Mouse (Mus musculus): ENCODE measurements at regions not wholly inside any gene's neighbourhood (a gene's known extent, or its start where the extent isn't known, plus 50 kb on each side); places are given as distances from the start of the nearest gene placed in this dataset.

- DNase-seq: no peak
- Histone ChIP-seq H3K4me1 (ENCODE audit: control insufficient read depth, insufficient read depth, low read length) (peaks cover 5% of the 10 kb centered on the region), H3K4me3 (replicated peaks; ENCODE audit: extremely low read depth, low read depth, low read length) (no peak overlapping the region)
- WGBS: 69% methylated on average over 7 of the region's 7 CpGs
- no peak for TF ChIP-seq POLR2A (IDR thresholded peaks at IDR 0.05; ENCODE audit: borderline replicate concordance, extremely low read depth, low read depth, low read length)
Measured at GRCm38 (mm10) chr6:91616541-91616940, 67.3 kb upstream of the Slc6a6 start.

DNA sequence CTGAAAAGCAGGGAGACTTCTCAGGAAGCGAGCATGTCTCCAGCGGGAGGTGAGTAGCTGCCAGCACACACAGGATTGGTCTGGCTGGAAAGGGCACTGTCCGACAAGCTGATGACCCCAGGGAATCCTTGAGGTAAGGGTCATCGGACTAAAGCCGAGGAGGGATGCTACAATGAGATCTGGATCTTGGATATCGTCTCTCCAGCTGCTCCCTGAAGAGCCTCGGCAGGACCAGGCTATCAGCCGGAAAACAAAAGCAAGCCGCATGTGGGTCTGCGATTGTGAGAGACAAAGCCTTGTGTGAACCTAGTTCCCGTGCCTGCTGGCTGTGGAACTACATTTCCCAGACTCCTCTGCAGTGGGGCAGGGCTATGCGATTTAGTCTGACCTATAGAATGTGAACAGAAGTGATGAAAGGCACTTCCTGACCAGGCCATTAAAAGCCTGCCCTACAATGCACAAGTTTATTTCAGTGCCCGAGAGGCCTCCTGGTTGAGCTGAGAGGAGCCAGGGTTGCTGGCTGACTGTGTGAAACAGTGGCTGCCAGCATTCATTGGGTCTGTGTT lies 66.7 kb upstream of the Slc6a6 start:
- H3K4me3 ChIP-seq (replicated peaks; ENCODE audit: extremely low read depth, low read depth, low read length): no peak overlapping the region
- peak; percentile 29 for DNase-seq

GRCm38 (mm10) chr6:91617685-91618084 lies 66.2 kb upstream of the Slc6a6 start:
- TF ChIP-seq POLR2A (IDR thresholded peaks at IDR 0.05; ENCODE audit: borderline replicate concordance, extremely low read depth, low read depth, low read length): no peak
- TF ChIP-seq CTCF (IDR thresholded peaks at IDR 0.05; ENCODE audit: insufficient read depth, low read length): no peak
- DNase-seq: no peak
- 71% methylated on average over 10 of the region's 10 CpGs for WGBS
- H3K4me3 ChIP-seq (replicated peaks; ENCODE audit: extremely low read depth, low read depth, low read length): no peak overlapping the region
- peaks cover 5% of the 10 kb centered on the region for H3K4me1 ChIP-seq (ENCODE audit: control insufficient read depth, insufficient read depth, low read length)

More for the DNA sequence above, 66.7 kb upstream of the Slc6a6 start:
- H3K4me1 ChIP-seq (ENCODE audit: control insufficient read depth, insufficient read depth, low read length): peaks cover 5% of the 10 kb centered on the region
- TF ChIP-seq CTCF (IDR thresholded peaks at IDR 0.05; ENCODE audit: insufficient read depth, low read length) (no peak), POLR2A (IDR thresholded peaks at IDR 0.05; ENCODE audit: borderline replicate concordance, extremely low read depth, low read depth, low read length) (0 out of 2 replicates have a peak, but pooled peaks have one; percentile 29)
- 9% methylated on average over 13 of the region's 13 CpGs for WGBS

DNA sequence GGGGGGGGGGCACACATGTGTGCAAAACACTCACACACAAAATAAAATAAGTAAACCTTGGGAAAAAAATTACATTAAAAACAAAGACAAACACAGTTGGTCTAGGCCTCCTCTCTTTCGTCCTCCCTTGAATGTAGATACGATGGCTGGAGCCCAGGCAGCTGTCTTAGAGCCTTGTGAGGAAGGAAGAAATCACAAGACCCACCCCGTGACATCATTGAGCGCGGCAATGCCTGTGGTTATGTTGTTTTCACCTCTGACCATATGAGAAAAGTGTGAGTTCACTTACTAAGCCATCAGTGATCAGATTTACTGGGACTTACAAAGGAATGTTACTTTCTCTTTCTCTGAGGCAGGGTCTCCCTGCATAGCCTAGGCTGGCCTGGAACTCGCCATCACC lies 64.8 kb upstream of the Slc6a6 start:
- no peak for TF ChIP-seq POLR2A (IDR thresholded peaks at IDR 0.05; ENCODE audit: borderline replicate concordance, extremely low read depth, low read depth, low read length)
- no peak for TF ChIP-seq CTCF (IDR thresholded peaks at IDR 0.05; ENCODE audit: insufficient read depth, low read length)

GRCm38 (mm10) chr6:91619735-91620732 lies 63.8 kb upstream of the Slc6a6 start:
- peaks cover 5% of the 10 kb centered on the region for H3K4me1 ChIP-seq (ENCODE audit: control insufficient read depth, insufficient read depth, low read length)
- TF ChIP-seq POLR2A (IDR thresholded peaks at IDR 0.05; ENCODE audit: borderline replicate concordance, extremely low read depth, low read depth, low read length) (no peak), CTCF (IDR thresholded peaks at IDR 0.05; ENCODE audit: insufficient read depth, low read length) (no peak)
- WGBS: 81% methylated on average over 13 of the region's 13 CpGs
- no peak for DNase-seq
- H3K4me3 ChIP-seq (replicated peaks; ENCODE audit: extremely low read depth, low read depth, low read length): no peak overlapping the region

More for the DNA sequence above, 64.8 kb upstream of the Slc6a6 start:
- Histone ChIP-seq H3K4me3 (replicated peaks; ENCODE audit: extremely low read depth, low read depth, low read length) (no peak overlapping the region), H3K4me1 (ENCODE audit: control insufficient read depth, insufficient read depth, low read length) (peaks cover 5% of the 10 kb centered on the region)
- no peak for DNase-seq
- 92% methylated on average over 6 of the region's 6 CpGs for WGBS

DNA sequence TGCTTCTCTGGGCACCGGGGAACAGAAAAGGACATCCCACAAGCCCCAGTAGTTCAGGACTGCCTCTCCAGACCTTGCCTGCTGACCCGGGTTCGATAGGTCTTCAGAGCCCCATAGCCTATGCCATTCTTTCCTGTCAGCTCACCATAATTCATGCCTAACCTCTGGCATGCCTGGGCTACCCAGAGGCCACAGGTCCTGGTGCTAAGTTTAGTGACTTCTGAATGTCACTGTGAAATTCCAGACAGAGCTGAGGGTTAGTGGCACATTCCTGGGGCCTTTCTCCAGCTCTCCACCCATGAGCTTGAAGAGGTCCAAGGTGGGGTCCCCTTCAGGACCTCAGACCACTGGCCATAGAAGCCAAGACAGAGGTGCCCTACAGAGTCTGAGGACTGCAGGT lies 62.4 kb upstream of the Slc6a6 start:
- Histone ChIP-seq H3K4me3 (replicated peaks; ENCODE audit: extremely low read depth, low read depth, low read length) (no peak overlapping the region), H3K4me1 (ENCODE audit: control insufficient read depth, insufficient read depth, low read length) (peaks cover 5% of the 10 kb centered on the region)
- no peak for DNase-seq
- WGBS: 93% methylated on average over 3 of the region's 3 CpGs
- TF ChIP-seq POLR2A (IDR thresholded peaks at IDR 0.05; ENCODE audit: borderline replicate concordance, extremely low read depth, low read depth, low read length) (no peak), CTCF (IDR thresholded peaks at IDR 0.05; ENCODE audit: insufficient read depth, low read length) (no peak)

DNA sequence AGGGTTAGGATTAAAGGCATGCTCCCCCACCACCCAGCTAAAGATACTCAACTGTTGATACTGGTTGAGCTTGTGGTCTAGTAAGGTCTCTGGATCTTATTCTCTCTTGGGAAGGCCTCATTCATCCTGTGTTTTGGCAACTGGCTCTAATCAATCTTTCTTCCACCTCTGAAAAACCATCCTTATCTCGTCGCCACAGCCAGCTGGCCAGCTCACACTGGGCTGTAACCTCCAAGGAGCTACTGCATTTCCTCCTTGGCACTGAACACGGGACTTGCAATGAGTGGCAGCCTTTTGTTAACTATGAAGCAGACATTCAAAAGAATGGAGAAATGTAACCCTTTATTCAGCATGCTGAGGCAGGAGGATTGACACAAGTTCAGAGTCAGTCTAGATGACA lies 61.4 kb upstream of the Slc6a6 start:
- TF ChIP-seq CTCF (IDR thresholded peaks at IDR 0.05; ENCODE audit: insufficient read depth, low read length) (no peak), POLR2A (IDR thresholded peaks at IDR 0.05; ENCODE audit: borderline replicate concordance, extremely low read depth, low read depth, low read length) (no peak)
- 23% methylated on average over 3 of the region's 3 CpGs for WGBS
- H3K4me1 ChIP-seq (ENCODE audit: control insufficient read depth, insufficient read depth, low read length): no peaks in the 10 kb centered on the region; the same call in 1 of the 2 replicates
- no peak for DNase-seq
- no peak overlapping the region for H3K4me3 ChIP-seq (replicated peaks; ENCODE audit: extremely low read depth, low read depth, low read length)

GRCm38 (mm10) chr6:91623646-91624045 lies 60.2 kb upstream of the Slc6a6 start:
- DNase-seq: no peak
- 94% methylated on average over 4 of the region's 4 CpGs for WGBS
- TF ChIP-seq CTCF (IDR thresholded peaks at IDR 0.05; ENCODE audit: insufficient read depth, low read length) (no peak), POLR2A (IDR thresholded peaks at IDR 0.05; ENCODE audit: borderline replicate concordance, extremely low read depth, low read depth, low read length) (no peak)
- H3K4me3 ChIP-seq (replicated peaks; ENCODE audit: extremely low read depth, low read depth, low read length): no peak overlapping the region
- no peaks in the 10 kb centered on the region; the same call in 1 of the 2 replicates for H3K4me1 ChIP-seq (ENCODE audit: control insufficient read depth, insufficient read depth, low read length)

DNA sequence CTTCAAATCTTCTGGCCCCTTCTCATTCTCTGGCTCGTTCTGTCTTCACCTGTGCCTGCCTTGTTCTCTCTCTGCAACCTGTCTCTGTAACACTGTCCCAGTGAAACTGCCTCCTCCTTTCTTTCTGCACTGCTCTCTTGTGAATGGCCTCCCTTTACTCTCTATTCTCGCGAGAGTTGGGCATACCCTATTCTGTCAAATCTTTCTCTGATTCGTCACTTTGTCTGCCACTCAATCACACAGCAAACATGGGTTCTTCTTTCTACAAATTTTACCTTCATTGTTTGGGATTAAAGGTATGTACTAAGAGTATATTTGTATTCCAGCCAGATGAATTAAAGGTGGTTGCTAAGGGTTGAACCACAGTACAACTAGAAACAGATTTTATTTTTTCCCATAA lies 54.6 kb upstream of the Slc6a6 start:
- 87% methylated on average over 4 of the region's 4 CpGs for WGBS
- Histone ChIP-seq H3K4me3 (replicated peaks; ENCODE audit: extremely low read depth, low read depth, low read length) (no peak overlapping the region), H3K4me1 (ENCODE audit: control insufficient read depth, insufficient read depth, low read length) (no peaks in the 10 kb centered on the region)
- TF ChIP-seq CTCF (IDR thresholded peaks at IDR 0.05; ENCODE audit: insufficient read depth, low read length): no peak
- TF ChIP-seq POLR2A (IDR thresholded peaks at IDR 0.05; ENCODE audit: borderline replicate concordance, extremely low read depth, low read depth, low read length): no peak
- no peak for DNase-seq

Measured in lung, adult 2 months (tissue).